Mouse (Mus musculus) cerebral cortex, adult 2 months (tissue): ENCODE results near the gene 1700028P14Rik.

Experiments
- WGBS: fragments of 180-500 bp; shearing (Covaris S2); methylation state at CpG from one replicate; pipeline ENCODE4 v1.1.7; 2018; 5-methylcytosine and 5-hydroxymethylcytosine counted together

1700028P14Rik gene

DNA sequence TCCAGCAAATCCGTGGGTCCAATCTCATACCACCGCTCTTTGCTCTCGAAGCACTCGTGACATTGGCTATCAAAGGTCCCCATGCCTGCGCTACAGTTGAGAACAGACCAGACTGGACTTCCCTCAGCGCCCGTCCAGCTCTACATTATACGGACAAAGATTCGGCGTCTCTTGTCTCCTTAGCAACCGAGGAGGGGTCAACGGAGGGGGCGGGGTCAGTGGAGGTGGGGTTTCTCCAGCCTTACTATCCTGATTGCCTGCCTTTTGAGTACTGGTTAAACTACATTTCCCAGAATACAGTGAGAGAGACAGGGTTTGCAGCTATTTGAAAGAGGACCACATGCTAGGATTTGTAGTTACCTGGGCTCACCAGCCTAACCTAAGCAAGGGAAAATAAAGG lies at the start of gene 1700028P14Rik:
TSS of gene 1700028P14Rik (minus strand) at position 169 of the 400 bp plus-strand sequence.
- WGBS = 15% methylated on average over 13 of the region's 13 CpGs

GRCm38 (mm10) chr19:23699131-23699530 lies 46.5 kb upstream of the 1700028P14Rik start:
- WGBS = 87% methylated on average over 4 of the region's 4 CpGs

- WGBS = 80% methylated on average over 7 of the region's 7 CpGs
Observed at GRCm38 (mm10) chr19:23698366-23698765, 45.8 kb upstream of the 1700028P14Rik start.

- 65% methylated on average over 8 of the region's 8 CpGs for WGBS
Observed at GRCm38 (mm10) chr19:23697861-23698260, 45.2 kb upstream of the 1700028P14Rik start.

GRCm38 (mm10) chr19:23694344-23694743 lies 41.7 kb upstream of the 1700028P14Rik start:
- 62% methylated on average over 4 of the region's 4 CpGs for WGBS

DNA sequence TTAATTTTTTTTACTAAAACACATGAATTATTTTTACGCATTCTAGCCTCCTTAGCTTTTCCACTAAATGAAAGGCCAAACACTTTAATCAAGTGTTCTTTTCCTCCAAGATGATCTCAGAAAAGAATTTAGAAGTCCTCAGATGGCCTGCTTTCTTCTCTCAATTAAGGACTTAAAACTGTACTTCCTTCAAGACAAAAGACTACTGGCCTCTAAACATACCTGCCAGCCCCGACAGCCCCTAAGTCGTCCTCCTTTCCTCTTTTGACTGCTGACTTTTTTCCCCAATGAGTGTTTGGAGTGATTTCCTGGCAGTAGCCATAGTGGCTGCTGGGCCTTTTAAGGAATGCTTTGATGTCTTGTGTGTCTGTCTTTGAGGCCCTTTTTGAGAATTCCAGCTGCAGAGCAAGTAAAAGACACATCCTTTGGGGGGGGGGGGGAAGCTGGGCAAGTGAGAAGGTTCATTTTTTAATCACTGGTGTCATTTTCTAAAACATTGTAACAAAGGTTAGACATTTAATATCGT lies 35.9 kb upstream of the 1700028P14Rik start:
- WGBS = 36% methylated on average over 4 of the region's 4 CpGs

DNA sequence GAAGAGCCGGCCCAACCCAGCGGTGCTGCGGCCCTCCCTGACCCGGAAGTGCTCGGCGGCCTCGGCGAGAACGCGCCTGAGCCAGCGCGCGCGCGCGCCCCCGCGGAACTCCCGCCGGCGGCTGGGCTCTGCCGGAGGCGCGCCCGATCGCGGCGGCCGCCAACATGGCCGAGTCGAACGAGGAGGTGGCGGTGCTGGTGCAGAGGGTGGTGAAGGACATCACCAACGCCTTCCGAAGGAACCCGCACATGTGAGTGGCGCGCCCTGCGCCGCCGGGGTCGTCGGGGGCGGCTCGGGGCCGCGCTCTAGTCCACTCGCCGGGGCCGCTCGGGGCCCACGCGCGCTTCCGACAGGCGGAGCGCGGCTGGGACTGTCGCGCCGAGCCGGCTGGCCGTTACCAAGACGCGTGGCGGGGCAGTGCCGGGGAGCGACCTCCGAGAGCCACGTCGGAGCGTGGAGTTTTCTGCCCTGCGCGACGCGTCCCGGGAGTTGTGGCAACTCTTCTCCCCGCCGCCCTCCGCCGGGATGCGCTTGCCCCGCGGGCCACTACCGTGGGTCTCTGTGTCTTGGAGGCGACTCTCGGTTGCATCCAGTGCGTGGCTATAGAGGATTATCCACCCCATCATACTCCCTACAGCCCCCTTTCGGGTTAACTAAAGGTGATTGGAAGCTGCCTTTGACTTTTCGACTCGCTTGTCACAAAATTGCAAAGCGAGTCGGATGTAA lies 34.8 kb upstream of the 1700028P14Rik start, which contains the start of gene Ptar1:
TSS of gene Ptar1 (plus strand) at position 134 of the 726 bp plus-strand sequence.
- WGBS = 1% methylated on average over 93 of the region's 93 CpGs

GRCm38 (mm10) chr19:23686962-23687295 lies 34.3 kb upstream of the 1700028P14Rik start:
- under 1% methylated on average over 14 of the region's 14 CpGs for WGBS

DNA sequence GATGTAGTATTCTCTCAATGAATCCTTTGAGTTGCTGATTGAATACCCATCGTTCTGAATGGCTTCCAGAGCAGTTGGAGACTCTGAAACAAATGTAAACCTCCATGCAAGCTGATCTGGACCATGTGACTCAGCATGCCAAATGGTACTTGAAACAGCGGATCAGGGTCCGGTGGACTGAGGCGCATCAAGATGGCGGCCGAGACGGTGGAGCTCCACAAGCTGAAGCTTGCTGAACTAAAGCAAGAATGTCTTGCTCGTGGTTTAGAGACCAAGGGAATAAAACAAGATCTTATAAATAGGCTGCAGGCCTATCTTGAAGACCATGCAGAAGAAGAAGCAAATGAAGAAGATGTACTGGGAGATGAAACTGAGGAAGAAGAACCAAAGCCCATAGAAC lies 23.0 kb upstream of the 1700028P14Rik start:
- 94% methylated on average over 8 of the region's 8 CpGs for WGBS

DNA sequence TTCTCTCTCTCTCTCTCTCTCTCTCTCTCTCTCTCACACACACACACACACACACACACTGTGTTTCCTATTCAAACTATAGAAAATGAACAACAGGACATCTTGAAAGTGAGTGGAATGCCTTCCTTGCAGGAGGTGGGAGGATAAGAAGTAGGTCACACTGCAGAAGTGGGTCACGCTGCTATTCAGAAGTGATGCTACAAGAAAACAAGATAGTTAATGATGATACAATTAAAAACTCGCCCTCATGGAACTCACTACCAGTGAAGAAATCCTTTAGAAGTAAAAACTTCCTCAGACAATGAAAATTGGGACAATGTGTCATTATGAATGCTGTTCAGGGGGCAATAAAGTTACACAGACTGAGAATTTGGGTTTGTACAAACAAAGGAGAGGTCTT lies 20.4 kb upstream of the 1700028P14Rik start:
- WGBS = 57% methylated on average over 2 of the region's 2 CpGs

- WGBS = 84% methylated on average over 6 of the region's 6 CpGs
Observed at GRCm38 (mm10) chr19:23668142-23668655, 15.6 kb upstream of the 1700028P14Rik start.

DNA sequence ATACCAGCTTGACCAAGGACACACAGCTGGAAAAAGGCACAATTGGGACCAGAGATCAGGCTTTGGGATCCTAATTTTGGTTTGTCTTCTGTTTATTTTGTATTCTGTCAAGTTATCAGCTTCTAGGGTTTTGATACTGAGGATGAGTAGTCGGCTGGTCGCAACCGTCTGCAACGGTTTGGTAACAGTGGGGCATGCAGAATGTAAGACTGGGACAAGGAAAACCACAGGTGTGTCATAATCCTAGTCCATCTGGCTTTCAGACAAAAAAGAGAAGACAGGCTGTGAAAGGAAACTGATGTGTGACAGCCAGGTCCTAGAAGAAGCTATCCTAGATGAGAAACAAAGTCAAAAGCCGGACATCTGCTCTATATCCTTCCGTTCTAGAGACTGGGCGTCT lies 11.5 kb upstream of the 1700028P14Rik start:
- 93% methylated on average over 7 of the region's 7 CpGs for WGBS

DNA sequence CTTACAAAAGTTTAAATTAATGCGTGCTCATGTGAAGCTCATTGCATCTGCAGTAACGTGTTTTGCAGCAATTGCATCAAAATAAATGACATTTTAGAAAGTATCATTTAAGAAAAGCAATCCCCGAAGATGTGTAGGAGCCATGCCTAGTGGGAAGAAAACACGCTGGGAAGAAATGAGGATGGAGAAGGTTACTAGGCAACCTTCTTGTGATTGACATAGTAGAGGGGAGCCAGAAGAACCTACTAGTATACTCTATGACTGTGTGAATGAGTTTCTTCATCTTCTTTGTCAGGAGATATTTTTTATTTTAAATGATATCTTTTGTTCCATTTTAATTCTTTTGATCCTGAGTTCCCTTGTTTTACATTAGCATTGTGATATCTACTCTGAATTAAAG lies 5.7 kb upstream of the 1700028P14Rik start:
- 71% methylated on average over 4 of the region's 4 CpGs for WGBS

DNA sequence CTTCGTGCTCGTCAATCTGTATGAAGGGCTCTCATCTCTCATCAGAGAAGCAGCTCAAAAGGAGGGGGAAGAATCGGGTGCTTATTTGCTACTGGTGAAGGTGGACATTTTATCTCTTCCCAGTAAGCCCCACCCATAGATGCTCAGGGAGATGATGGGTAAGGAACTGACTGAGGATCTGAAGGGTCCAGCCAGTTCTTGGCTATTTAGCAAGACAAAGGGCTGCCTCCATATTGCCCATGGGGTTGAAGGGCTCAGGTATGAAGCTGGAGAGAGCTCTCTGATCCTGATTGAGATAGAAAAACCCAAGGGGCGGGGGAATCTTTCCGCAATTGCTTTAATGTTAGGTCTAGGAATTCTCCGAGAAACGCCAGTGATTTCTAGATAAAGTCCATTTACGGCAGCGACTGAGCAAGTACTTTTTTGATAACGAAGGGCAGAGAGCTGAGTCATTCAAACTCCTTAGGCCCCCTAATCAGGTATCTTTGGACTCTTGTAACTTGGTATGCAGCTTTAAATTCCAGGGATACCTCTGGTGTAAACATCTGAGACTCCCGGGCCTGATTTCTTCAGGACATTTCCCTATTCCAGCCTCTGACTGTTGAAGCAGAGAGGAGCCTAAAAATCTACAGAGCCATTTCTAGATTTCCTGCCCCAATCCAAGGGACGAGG lies 4.8 kb upstream of the 1700028P14Rik start:
- WGBS = 81% methylated on average over 12 of the region's 12 CpGs

DNA sequence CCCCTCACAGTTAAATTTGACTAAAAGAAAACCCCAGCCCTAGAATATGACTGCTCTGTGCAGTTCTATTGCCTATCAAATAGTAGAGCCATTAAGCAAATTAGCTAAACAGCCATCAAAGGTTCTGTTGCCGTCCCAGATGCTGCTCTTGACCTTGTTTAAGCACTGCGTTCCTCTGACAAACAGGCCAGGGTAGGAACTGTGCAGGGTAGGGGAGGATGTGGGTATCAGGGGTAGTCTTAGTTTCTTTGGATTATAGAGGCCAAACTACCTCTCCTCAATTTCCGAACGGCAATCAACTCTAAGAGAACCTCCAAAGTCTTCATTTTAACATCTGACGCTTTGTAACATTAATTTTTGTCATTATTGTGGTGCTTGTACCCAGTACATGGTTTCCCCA lies 542 bp upstream of the 1700028P14Rik start:
- WGBS = 93% methylated on average over 5 of the region's 5 CpGs

GRCm38 (mm10) chr19:23647308-23647707 lies 5.3 kb downstream of the 1700028P14Rik start:
- WGBS = 59% methylated on average over 7 of the region's 7 CpGs

GRCm38 (mm10) chr19:23645347-23645746 lies 7.3 kb downstream of the 1700028P14Rik start:
- WGBS = 47% methylated on average over 7 of the region's 7 CpGs

DNA sequence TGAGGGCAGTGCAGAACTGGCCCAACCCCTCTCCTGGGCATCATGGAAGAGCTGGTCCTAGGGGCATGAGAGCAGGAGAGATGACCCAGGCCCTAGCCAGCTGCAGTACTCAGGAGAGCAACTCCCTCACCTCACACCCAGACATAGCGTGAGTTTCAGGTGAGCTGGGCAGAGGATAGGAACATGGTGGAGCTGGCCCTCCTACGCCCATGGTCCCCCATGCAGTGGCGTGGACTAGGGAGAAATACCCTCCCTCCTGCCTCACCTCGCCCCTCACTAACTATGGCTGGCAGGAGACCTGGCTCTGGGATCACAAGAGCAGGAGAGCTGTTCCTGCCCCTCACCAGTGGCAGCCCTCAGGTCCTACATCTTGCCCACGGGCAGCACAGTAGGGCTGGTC lies 8.8 kb downstream of the 1700028P14Rik start:
- WGBS = 95% methylated on average over 5 of the region's 5 CpGs

DNA sequence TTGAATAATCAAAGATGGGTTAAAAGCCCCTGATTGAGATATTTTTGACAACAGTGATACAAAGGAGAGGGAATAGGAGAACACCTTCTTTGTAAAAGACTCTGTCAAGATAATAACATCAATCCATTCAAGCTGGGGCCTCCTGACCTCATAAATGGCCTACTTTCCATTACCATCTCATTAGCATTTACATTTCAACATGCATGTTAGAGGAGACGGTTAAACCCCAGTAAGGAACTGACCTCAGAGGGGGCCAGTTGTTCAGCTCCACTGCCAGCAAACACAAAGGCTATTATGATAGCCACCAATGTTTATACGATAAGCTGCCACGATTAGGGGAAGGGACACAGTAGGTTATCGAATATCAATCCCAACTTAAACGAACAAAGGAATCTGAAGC lies 15.8 kb downstream of the 1700028P14Rik start:
- WGBS = 66% methylated on average over 5 of the region's 5 CpGs

DNA sequence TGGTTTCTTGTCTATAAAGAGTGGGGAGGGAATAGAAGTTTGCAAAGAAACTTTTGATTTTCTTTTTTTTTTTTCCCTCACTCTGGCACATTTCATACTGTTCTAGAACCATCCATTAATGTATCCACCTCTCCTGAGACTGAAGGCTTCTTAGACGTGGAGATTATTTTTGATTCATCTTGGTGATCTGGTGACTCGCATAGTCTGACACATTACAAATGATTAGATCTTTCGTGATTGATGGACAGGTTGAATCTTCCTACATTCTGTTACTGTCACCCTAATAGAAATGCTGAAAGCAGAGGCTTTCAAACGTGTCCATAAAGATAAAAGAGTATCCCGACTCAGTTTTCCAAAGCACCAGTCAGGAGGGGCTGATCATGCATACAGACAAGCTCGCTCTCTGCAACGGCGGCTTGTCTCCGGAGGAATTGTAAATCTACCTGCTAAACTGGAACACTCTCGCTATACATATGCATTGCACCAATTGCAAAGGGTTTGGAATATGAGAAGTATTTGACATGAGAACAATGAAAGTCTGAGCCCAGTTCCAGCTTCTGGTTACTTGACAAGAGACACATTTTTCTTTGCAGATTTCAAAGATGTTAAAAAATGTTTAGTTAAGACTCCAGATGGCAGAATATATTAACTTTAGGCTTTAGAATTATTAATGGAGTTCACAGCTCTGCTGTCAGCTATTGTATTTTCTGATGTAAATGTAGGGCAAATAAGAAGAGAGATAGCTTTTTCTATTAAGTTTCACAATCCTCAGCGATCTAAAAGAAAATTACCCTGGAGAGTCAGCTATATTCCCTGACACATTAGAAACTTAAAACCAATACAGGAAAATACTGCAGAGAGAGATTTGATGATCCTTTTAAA lies 20.8 kb downstream of the 1700028P14Rik start:
- WGBS = 68% methylated on average over 11 of the region's 11 CpGs

GRCm38 (mm10) chr19:23614268-23614667 lies 38.3 kb downstream of the 1700028P14Rik start:
- WGBS = 73% methylated on average over 7 of the region's 7 CpGs

DNA sequence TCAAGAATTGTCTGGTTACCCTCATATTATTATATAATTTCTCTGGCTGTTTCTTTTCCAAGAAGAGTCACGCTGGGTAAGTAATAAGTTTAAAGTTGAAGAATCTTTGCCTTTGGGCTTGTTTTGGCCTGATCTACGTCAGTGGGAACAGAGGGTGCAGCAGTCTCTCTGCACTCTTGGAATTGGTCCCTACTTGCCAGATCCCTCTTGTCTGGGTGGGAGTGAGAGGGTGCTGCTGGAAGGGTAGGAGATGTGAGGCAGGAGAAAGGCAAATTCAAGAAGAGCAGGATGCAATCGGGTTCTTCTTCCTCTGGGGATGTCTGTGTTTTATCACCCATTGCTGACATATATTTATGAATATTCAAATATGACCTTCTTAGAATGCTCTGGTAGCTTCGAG lies 42.9 kb downstream of the 1700028P14Rik start:
- 53% methylated on average over 4 of the region's 4 CpGs for WGBS
